Mouse (Mus musculus) myocyte (in vitro differentiated cells): ENCODE data around the gene Vwa5b1. TPM values are rescaled to one million over a fixed set of nuclear protein-coding genes. Genes with fewer than 3 reads are reported as not detected.

Experiments used
- H3K27me3 ChIP-seq: one replicate; pipeline ENCODE4 v1.6.1; 2011; ENCODE audit not compliant: control insufficient read depth, insufficient read depth, insufficient read length
- H3K36me3 ChIP-seq: one replicate; pipeline ENCODE4 v1.6.1; 2011; ENCODE audit not compliant: control insufficient read depth, insufficient read depth
- H3K4me2 ChIP-seq: one replicate; pipeline ENCODE4 v1.6.1; 2011; ENCODE audit warnings: low read depth, control low read depth
- H3K4me3 ChIP-seq: one replicate; pipeline ENCODE4 v1.5.1; 2011; ENCODE audit warnings: mild to moderate bottlenecking, control low read depth, moderate library complexity
- H3K79me2 ChIP-seq: one replicate; pipeline ENCODE4 v1.6.1; 2011; ENCODE audit not compliant: control insufficient read depth, insufficient read depth
- H3ac ChIP-seq: one replicate; pipeline ENCODE4 v1.6.1; 2011; ENCODE audit not compliant: control insufficient read depth, insufficient read length
- CEBPB ChIP-seq: IDR thresholded peaks from 2 replicates; pipeline ENCODE4 v1.6.1; 2011; ENCODE audit warnings: mild to moderate bottlenecking, moderate library complexity; ENCODE audit not compliant: poor library complexity, insufficient read depth, severe bottlenecking
- E2F4 ChIP-seq: IDR thresholded peaks from one replicate; pipeline ENCODE4 v1.6.1; 2011; ENCODE audit warnings: mild to moderate bottlenecking, control low read depth, moderate library complexity; ENCODE audit not compliant: insufficient read depth
- MAX ChIP-seq: IDR thresholded peaks from one replicate; pipeline ENCODE4 v1.6.1; 2011; ENCODE audit warnings: low read depth, mild to moderate bottlenecking, control low read depth
- MYOD1 ChIP-seq, 3 experiments: IDR thresholded peaks; one replicate each; pipeline ENCODE4 v1.6.1; 2011; ENCODE audit warnings: control low read depth in 2 of 3, low read depth in 2 of 3, mild to moderate bottlenecking in 2 of 3, moderate library complexity in 1 of 3; ENCODE audit not compliant: insufficient read length in 2 of 3, control insufficient read depth in 1 of 3
- MYOG ChIP-seq, 3 experiments: IDR thresholded peaks; one replicate each; pipeline ENCODE4 v1.6.1; 2011; ENCODE audit warnings: control low read depth in 2 of 3, low read depth in 2 of 3, mild to moderate bottlenecking in 2 of 3; ENCODE audit not compliant: insufficient read length in 2 of 3, control insufficient read depth in 1 of 3, insufficient read depth in 1 of 3
- POLR2A ChIP-seq: IDR thresholded peaks from one replicate; pipeline ENCODE4 v1.6.1; 2011; ENCODE audit warnings: low read depth, mild to moderate bottlenecking, control low read depth, moderate library complexity; ENCODE audit not compliant: insufficient read length
- POLR2AphosphoS2 ChIP-seq: IDR thresholded peaks from one replicate; pipeline ENCODE4 v1.6.1; 2011; ENCODE audit warnings: low read depth, control low read depth; ENCODE audit not compliant: insufficient read length
- REST ChIP-seq: IDR thresholded peaks from one replicate; pipeline ENCODE4 v1.6.1; 2011; ENCODE audit warnings: mild to moderate bottlenecking, control low read depth, moderate library complexity; ENCODE audit not compliant: insufficient read depth, insufficient read length
- SRF ChIP-seq: IDR thresholded peaks from one replicate; pipeline ENCODE4 v1.6.1; 2011; ENCODE audit warnings: low read depth; ENCODE audit not compliant: control insufficient read depth, insufficient read length
- TCF12 ChIP-seq: IDR thresholded peaks from one replicate; pipeline ENCODE4 v1.6.1; 2011; ENCODE audit warnings: mild to moderate bottlenecking, control low read depth; ENCODE audit not compliant: poor library complexity, insufficient read depth, severe bottlenecking
- TCF3 ChIP-seq: IDR thresholded peaks from one replicate; pipeline ENCODE4 v1.6.1; 2011; ENCODE audit warnings: low read depth, control low read depth; ENCODE audit not compliant: insufficient read length
- USF1 ChIP-seq: IDR thresholded peaks from one replicate; pipeline ENCODE4 v1.6.1; 2011; ENCODE audit warnings: low read depth, mild to moderate bottlenecking, control low read depth, moderate library complexity
- polyA plus RNA-seq: library from polyadenylated mRNA; unstranded; fragments of >200 nt; fragmentation: generic; extraction: Trizol; gene quantifications from one replicate; pipeline ENCODE4 v1.2.1, GENCODE M21; 2012; ENCODE audit warnings: missing spikeins

Gene Vwa5b1
- polyA plus RNA-seq, 1 experiment = not detected

GRCm38 (mm10) chr4:138553516-138553933, 82.2 kb downstream of the Vwa5b1 start:
- Histone ChIP-seq H3K79me2 (no peaks in the 10 kb centered on the region), H3K36me3 (no peaks in the 10 kb centered on the region), H3K4me2 (no peak overlapping the region), H3K4me3 (no peak overlapping the region), H3K27me3 (peaks cover 20% of the 10 kb centered on the region), H3ac (no peak overlapping the region)
- TF ChIP-seq TCF12 = no peak
- TF ChIP-seq POLR2A = no peak
- no peak for TF ChIP-seq USF1
- TF ChIP-seq MYOD1 (IDR thresholded peaks at IDR 0.05; ENCODE audit: control insufficient read depth in 1 of 3, insufficient read length in 2 of 3, low read depth in 2 of 3) = no peak
- TF ChIP-seq POLR2AphosphoS2 = no peak
- no peak for TF ChIP-seq REST
- TF ChIP-seq SRF = no peak

DNA sequence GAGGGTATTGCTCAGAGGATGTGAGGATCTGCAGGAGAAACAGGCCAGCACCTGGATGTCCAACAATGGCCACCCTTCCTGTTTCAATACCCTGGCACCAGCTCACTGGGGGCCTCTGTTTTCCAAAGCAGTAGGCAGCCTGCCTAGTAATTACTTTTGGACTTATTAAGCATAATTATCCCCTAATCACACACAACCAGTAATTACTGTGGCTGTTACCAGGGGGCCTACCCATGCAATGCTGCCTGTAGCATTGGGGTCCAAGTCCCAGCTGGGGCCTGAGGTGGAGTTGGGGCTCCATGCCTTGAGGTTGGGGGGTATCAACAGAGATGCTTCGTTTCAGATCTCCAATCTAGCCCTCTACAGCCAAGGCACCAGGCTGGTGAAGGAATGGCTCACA, 82.6 kb downstream of the Vwa5b1 start:
- H3ac ChIP-seq = no peak overlapping the region
- peaks cover 20% of the 10 kb centered on the region for H3K27me3 ChIP-seq
- H3K4me2 ChIP-seq = no peak overlapping the region
- H3K36me3 ChIP-seq = no peaks in the 10 kb centered on the region
- no peaks in the 10 kb centered on the region for H3K79me2 ChIP-seq
- no peak overlapping the region for H3K4me3 ChIP-seq
- TF ChIP-seq REST = no peak
- TF ChIP-seq E2F4 = no peak
- no peak for TF ChIP-seq SRF
- TF ChIP-seq CEBPB = no peak
- TF ChIP-seq POLR2A = no peak
- TF ChIP-seq POLR2AphosphoS2 = no peak
- no peak for TF ChIP-seq MAX
- no peak for TF ChIP-seq MYOD1 (IDR thresholded peaks at IDR 0.05; ENCODE audit: control insufficient read depth in 1 of 3, insufficient read length in 2 of 3, low read depth in 2 of 3)
- no peak for TF ChIP-seq TCF12
- no peak for TF ChIP-seq MYOG (IDR thresholded peaks at IDR 0.05; ENCODE audit: control insufficient read depth in 1 of 3, insufficient read depth in 1 of 3, insufficient read length in 2 of 3, low read depth in 2 of 3)
- TF ChIP-seq TCF3 = no peak
- no peak for TF ChIP-seq USF1

DNA sequence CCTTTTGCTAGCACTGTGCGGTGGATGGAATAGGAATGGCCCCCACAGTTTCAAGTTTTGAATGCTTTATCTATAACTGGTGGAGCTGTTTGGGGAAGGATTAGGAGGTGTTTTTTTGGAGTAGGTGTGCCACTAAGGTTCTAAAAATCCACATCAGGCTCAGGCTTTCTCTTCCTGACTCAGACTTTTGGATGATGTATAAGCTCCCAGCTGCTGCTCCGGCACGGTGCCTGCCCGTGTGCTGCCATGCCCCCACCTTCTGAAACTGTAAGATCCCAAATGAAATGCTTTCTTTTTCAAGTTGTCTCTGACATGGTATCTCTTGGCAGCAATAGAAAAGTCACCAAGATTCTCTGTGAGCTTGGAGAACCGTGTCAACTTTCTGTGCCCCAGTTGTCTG, 84.1 kb downstream of the Vwa5b1 start:
- Histone ChIP-seq H3K27me3 (peaks cover 20% of the 10 kb centered on the region), H3K79me2 (no peaks in the 10 kb centered on the region), H3K4me2 (no peak overlapping the region), H3K4me3 (no peak overlapping the region), H3ac (no peak overlapping the region), H3K36me3 (no peaks in the 10 kb centered on the region)
- no peak for TF ChIP-seq E2F4
- TF ChIP-seq SRF = no peak
- TF ChIP-seq REST = no peak
- no peak for TF ChIP-seq CEBPB
- TF ChIP-seq MYOD1 (IDR thresholded peaks at IDR 0.05; ENCODE audit: control insufficient read depth in 1 of 3, insufficient read length in 2 of 3, low read depth in 2 of 3) = no peak
- TF ChIP-seq TCF3 = no peak
- TF ChIP-seq POLR2A = no peak
- no peak for TF ChIP-seq MAX
- TF ChIP-seq MYOG (IDR thresholded peaks at IDR 0.05; ENCODE audit: control insufficient read depth in 1 of 3, insufficient read depth in 1 of 3, insufficient read length in 2 of 3, low read depth in 2 of 3) = no peak
- no peak for TF ChIP-seq POLR2AphosphoS2

DNA sequence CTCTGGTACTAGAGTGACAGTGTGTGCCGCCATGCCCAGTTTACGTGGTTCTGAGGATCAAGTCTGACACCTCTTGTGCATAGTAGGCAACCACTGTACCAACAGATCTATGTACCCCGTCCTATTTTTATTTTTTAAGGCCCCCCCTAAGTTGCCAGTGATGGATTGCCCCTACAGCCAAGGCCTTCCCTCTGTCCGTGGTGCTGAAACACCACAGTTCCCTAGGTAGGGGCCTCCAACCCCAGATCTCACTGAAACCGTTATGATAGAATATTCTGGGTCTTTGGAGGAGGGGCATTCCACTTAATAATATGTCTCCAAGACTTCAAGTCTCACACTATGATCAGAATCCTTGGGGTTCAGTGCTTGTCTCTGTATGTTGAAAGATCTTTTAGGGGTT, 85.1 kb downstream of the Vwa5b1 start:
- Histone ChIP-seq H3ac (no peak overlapping the region), H3K79me2 (no peaks in the 10 kb centered on the region), H3K4me2 (no peak overlapping the region), H3K4me3 (no peak overlapping the region), H3K36me3 (no peaks in the 10 kb centered on the region), H3K27me3 (peaks cover 19% of the 10 kb centered on the region)
- TF ChIP-seq REST = peak; percentile 38
- TF ChIP-seq USF1 = no peak
- no peak for TF ChIP-seq CEBPB
- TF ChIP-seq MYOD1 (IDR thresholded peaks at IDR 0.05; ENCODE audit: control insufficient read depth in 1 of 3, insufficient read length in 2 of 3, low read depth in 2 of 3) = no peak
- TF ChIP-seq POLR2AphosphoS2 = no peak

GRCm38 (mm10) chr4:138548960-138549359, 86.7 kb downstream of the Vwa5b1 start:
- Histone ChIP-seq H3K4me3 (no peak overlapping the region), H3K36me3 (no peaks in the 10 kb centered on the region), H3K27me3 (peaks cover 16% of the 10 kb centered on the region), H3K4me2 (no peak overlapping the region), H3K79me2 (no peaks in the 10 kb centered on the region), H3ac (no peak overlapping the region)
- TF ChIP-seq SRF (no peak), TCF3 (no peak), POLR2AphosphoS2 (no peak), MYOD1 (IDR thresholded peaks at IDR 0.05; ENCODE audit: control insufficient read depth in 1 of 3, insufficient read length in 2 of 3, low read depth in 2 of 3) (no peak), POLR2A (no peak), USF1 (no peak), MAX (no peak), MYOG (IDR thresholded peaks at IDR 0.05; ENCODE audit: control insufficient read depth in 1 of 3, insufficient read depth in 1 of 3, insufficient read length in 2 of 3, low read depth in 2 of 3) (no peak), CEBPB (no peak), TCF12 (no peak), REST (no peak), E2F4 (no peak)
